Mouse (Mus musculus) heart, postnatal 10 days (tissue): ENCODE measurements around the gene Rap1gap2. TPM values are rescaled to one million over a fixed set of nuclear protein-coding genes. Genes with fewer than 3 reads are reported as not detected.
A peak's percentile ranks its signal among the peaks of the same experiment; 100 is the strongest.

Source experiments
- DNase-seq, 2 experiments: peaks; one replicate each; pipeline ENCODE4 v3.0.0; 2021
- intact Hi-C: fragments of 180-260 bp; cut with DNase I; formaldehyde crosslinking; loops from one replicate; pipeline ENCODE4 v1.15.1; 2025
- total RNA-seq, 2 experiments: library from RNA; stranded (reverse); gene quantifications; 2 replicates each; pipeline ENCODE4 v1.2.3; 2021

Rap1gap2 gene
- total RNA-seq, 2 experiments from 2014 or later, result 62.1 to 64.6 TPM

DNA sequence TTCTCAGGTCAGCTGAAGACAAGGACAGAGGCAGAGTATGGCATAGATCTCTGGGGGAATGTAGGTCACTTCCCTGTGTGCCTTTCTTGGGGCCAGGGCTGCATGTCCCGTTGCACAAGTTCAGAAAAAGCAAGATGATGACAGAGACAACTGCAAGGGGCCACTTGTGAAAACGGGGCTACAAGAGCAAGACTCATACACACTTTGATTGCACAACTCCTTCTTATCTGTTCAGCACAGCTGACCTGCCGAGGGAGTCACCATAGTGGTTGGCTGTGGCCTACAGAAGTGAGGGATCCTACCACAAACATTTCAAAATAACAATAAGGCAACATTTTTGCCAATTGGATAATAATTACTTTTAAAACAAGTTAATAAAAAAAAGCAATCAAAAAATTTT is 33.6 kb downstream of the Rap1gap2 start:
- intact Hi-C loops, result no loop called here
- no peak for DNase-seq

DNA sequence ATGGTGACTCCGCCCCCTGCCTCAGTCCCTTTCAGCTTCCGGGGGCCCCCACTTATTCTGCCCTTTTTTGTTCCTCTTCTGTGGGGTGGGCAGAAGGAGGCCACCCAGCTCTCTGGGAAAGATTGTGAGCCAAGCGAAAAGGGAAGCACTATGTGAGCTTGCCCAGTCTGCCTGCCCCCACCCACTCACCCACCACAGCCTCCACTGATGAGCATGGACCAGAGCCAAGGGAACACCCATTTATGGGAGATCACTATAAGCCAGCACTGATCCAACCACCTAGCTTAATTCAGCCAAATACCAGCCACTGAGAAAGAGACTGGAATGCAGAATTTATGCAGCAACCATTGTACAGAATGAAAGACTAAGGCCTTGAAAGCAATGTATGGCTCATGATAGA is 34.8 kb downstream of the Rap1gap2 start:
- DNase-seq, result no peak
- intact Hi-C loops, result no loop called here

DNA sequence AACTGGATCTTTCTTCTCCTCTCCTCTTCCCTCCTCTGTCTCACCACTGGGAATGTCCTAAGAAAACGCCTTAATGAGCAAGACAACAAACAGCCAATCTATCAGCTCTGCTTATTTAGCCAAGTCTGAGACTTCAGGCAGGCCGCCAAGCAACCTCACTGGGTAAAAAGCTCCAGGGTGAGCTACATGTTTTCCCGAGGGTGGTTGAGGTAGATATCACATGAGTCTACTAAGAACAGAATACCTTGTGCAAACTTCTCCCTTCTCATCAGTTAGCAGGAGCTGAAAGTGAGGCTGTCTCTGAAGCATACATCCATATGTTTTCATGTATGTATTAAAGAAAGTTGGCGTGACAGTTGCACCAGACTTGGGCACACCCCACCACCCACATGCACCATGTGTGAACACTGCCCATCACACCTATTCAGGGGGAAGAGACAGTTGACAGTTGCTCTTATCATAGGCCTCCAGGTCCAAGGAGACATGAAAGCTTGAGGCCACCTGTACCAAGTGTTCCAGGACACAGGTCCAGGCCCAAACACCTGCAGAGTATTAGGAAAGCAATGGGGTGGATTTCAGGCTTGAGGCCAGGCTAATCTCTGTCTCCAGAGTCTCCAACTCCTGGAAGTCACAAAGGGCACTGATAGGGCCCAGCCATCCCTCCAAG is 35.8 kb downstream of the Rap1gap2 start:
- no peak for DNase-seq
- intact Hi-C loops, result no loop called here

DNA sequence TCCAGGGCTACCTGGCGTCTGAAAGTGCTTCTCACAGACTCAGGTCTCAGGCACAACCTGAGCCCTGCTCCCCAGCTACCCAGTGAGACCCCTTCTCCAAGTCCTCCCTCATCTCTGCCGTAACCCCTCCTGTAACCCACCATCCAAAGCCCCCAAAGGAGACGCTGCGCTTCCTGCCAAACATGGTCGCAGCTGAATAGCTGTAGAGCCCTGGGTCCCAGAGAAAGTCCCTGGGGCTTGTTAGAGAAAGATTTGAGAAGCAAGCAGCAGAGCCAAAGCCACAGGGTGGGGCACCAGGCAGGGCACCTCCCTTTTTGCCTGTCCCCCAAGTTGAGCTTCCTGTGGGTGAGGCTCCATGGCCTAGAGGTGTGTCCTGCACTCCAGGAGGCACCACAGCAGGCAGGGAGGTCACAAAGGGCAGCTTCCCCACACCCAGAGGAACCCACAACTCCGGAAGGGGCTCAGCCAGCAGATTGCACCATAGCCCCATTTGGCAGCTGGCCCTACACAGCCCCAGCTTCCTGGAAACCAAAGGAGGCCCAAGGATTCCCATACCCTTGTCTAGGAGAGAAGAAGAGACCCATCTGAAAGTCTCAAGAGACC is 38.2 kb downstream of the Rap1gap2 start:
- peak in 1 of 2 experiments; percentile 24 for DNase-seq
- intact Hi-C loops, result no loop called here

DNA sequence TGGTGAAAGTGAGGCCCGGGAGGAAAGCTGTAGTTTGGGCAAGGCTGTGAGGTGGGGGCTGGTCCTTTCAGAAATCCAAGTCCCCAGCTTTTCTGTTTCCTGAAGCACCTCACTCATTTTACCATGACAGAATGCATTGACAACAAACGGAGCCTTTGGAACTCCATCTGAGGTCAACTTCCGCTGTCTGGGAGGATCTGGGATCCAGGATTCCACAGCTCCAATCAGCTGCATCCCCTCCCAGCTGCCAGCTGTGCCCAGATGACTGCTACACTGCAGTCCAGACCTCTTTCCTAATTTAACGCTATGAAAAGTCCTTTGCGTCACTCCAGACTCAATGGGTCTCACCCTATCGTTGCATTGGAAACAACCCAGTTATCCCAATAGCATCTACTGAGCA is 41.0 kb downstream of the Rap1gap2 start:
- no peak for DNase-seq
- intact Hi-C loops, result no loop called here

DNA sequence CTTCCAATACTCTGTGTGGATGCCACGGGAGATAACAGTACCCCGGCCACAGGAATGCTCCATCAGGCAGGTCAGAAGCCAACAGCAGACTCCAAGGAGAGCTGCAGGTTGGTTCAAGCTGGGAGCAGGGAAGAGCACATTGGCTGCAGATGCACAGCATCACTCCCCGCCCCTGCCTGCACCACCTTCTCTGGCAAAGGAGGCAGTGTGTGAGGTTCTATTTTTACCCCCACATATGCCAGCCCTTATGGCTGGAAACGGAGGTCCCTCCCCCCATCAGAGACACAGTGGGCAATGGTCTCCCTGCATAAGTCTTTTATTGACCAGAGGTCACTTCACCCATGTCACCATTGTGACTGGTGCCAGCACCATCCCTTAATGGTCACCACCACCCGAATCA is 42.3 kb downstream of the Rap1gap2 start:
- intact Hi-C loops, result no loop called here
- no peak for DNase-seq

DNA sequence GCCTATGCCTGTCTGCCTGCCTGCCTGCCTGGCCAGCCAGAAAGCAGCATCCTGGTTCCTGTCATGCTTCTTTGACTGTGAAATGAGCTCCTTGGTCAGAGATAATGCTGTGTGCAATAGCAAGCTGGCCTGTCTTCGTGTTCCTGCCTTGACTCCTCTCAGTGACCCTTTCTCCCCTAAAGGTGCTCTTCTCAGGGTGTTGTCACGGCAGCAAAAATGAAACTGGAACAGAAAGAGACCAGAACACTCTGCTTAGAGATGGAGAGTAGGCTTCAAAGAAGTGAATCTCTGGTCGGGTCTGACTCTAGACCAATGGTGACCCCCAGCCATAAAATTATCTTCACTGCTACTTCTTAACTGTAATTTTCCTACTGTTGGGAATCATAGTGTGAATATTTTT is 42.7 kb downstream of the Rap1gap2 start:
- DNase-seq, result no peak
- intact Hi-C loops, result no loop called here

DNA sequence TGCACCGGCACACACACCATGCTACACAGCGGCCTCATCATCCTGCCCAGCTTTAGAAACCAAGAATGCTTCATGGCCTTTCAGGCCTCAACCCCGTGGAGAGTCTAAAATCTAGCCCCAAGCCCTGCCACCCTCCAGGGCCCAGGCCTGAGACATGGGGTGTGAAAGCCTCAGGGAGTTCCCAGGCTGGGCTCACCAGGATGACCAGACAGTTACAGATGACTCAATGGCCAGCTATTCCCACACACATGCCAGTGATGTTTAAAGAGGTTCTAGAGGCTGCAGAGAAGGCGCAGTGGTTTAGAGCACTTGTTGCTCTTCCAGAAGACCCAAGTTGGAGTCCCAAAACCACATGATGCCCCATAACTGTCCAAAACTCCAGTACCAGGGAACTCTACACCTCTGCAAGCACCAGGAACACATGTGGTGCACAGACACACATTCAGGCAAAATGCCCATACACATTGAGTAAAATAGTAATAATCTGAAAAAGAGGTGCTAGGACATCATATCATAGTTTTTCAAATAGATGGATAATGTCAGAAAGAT is 44.3 kb downstream of the Rap1gap2 start:
- intact Hi-C loops, result no loop called here
- no peak for DNase-seq

DNA sequence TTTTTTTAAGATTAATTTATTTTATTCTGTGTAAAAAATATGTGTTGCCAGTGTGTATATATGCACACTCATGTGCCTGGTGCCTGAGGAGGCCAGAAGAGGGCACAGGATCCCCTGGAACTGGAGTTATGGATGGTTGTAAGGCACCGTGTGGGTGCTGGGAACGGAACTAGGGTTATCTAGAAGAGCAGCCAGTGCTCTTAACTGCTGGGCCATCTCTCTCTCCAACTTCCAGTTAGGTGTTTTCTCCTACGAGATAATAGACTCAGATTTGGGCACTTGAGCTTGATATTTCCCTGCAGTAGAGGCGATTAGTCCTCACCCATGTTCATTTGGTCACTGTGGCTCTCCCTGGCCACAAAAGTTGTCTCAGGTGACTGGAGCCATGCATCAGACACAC is 49.3 kb downstream of the Rap1gap2 start:
- no peak for DNase-seq
- intact Hi-C loops, result no loop called here

DNA sequence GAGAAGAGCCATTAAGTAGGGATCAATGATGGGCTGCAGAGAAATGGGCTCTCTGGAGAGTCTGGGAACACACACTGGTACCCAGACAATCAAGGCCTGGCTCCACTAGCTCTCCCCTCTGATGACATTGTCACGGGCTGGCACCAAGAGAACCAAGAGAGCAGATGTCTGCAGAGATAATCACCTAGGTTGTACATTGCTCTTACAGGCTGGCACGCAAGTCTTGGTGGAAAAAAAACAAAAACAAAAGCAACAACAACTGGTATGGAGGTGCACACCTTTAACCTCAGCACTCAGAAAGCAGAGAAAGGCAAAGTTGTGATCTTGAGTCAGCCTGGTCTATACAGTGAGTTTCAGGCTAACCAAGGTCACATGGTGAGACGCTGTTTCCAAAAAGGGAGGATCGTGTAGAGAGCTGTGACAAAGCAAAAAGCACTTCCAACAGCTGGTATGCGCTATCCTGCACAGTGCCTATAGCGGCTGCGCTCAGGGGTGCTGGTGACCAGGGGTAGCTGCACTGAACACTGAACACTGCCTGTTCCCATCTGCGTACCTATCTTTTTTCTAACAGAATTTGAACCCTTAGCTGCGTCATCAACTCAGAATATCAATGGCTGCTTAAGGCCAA is 50.0 kb downstream of the Rap1gap2 start:
- DNase-seq, result no peak
- intact Hi-C loops, result no loop called here

DNA sequence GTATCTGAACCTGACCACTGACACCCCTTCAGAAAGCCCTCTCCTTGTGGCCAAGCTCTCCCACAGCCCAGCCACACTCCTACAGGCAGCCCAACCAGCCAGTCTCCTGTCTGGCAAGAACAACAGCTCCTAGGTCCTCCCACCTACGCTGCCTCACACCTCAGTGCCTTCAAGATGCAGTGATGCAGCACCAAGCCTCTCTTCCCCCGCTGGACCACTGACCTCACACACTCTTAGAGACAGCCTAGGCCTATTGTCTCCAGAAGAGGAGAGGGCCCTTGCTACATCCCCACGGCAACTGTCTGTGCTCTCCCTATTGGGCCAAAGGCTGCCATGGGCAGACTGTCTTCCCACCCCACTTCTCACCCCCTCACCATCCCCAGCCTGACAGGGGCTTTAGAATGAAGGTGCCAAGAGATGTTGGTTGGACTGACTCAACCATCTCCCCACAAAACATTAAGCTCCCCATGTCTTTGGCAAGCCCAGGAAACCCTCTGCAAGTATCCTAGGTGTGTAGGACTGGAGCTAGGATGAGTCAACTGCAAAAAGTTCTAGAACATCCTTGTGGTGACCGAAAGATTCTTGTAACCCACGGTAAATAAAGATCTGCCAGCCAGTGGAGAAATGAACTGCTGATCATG is 50.8 kb downstream of the Rap1gap2 start:
- DNase-seq, result no peak
- intact Hi-C loops, result no loop called here

DNA sequence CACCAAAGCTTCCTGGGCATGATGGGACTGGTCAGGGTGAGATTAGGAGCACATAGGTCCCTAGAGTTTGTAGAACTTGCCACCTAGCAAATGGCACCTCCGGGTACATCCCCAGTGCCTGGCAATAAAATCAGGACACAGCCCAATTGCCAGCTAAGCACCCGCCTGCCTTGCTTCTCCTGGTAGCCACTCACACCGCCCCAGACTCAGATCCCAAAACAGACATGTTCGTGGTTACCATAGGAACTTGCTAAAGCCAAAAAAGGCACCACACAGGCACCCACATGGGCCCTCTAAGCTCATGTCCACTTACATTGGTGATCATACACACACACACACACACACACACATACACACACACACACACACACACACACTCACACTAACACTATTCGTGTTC is 51.8 kb downstream of the Rap1gap2 start:
- intact Hi-C loops, result no loop called here
- DNase-seq, result no peak

DNA sequence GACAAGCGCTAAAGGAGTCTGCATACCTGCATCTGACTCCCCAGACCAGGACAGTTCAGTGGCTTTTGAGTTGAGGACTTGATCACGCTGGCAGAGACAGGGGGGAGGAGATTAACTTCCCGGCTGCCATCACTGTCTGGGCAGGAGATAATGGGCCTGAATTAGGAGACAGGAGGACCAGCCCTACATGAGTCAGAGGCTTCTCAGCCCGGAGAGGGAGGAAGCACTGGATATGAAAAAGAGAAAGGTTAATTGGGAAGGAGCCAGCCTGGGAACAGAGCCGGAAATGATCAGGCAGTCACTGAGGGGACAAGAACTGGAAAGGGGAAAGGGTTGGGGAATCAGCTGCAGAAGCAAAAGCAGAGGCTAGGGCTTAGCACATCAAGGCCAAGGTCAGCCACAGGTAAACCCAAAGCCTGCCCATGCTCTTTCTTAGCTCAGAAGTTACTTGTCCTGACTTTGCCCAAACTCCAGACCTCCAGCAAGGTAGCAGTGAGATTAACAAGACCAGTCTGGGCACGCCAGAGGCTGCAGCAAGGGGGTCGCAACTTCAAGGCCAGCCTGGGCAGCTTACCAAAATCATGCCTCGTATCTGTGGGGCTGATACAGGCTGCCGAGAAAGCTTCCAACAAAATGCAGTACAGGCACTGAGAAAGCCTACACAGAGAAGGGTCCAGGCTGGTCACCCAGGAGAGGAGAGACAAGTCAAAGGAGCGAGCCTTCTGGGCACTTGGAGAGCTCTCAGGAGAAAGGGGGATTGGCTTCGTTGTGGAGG is 53.1 kb downstream of the Rap1gap2 start:
- intact Hi-C loops, result no loop called here
- peak; percentile 49 to 60 for DNase-seq

DNA sequence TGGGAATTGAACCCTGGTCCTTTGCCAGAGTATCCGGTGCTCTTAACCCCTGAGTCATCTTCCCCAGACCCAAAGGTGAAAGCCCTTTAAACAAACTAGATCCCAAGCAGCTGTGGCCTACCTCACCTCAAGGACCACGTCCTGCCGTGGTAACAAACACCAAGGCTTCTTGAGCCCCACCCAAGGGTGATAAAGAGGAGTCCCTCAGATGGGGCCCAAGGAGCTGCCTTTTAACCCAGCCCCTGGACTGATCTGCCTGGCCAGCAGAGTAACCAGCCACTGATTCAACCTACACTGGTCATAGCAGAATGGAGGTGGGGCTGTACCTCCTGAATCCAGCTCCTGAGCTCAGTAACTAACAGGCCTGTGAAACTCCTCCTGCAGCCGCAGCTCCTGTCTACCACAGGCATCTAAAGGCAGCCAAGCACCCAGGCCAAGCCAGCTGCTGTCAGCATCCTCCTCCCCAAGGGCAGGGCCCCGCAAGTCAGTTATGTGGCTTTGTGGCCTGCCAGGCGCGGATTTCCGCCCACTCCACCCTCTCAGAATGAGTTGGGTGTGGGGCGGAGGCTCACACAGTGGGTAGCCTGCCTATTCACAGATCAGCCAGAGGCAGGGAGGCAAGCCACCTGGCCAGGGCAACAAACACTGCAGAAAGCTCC is 54.9 kb downstream of the Rap1gap2 start:
- intact Hi-C loops, result no loop called here
- peak; percentile 32 to 36 for DNase-seq

DNA sequence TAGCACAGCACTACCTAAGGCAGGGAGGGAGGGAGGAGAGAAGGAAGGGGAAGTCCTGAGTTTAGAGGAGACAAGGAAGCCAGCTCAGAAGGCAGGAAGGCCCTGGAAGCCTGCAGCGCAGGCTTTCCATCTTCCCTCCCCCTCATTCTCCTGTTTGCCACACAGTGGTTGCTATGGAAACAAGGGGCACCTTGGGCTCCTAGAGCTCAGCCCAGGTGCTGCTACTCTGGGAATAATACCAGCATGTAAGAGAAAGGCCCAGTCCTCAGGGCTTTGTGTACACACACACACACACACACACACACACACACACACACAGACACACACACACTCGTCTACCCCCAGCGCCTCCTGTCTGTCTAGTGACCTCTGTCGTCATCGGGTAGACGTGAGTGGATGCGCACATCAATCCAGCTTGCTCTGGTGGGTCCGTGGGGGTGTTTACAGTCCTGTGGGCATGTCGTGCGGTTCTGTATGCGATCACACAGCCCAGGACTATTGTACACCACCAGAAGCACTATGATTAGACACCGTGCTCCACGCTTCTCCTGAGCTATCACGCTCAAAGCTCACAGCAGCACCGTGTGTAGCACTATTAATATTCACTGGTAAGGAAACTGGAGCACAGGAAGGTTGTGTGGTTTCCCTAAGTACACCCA is 55.9 kb downstream of the Rap1gap2 start:
- DNase-seq, result no peak
- intact Hi-C loops, result no loop called here

DNA sequence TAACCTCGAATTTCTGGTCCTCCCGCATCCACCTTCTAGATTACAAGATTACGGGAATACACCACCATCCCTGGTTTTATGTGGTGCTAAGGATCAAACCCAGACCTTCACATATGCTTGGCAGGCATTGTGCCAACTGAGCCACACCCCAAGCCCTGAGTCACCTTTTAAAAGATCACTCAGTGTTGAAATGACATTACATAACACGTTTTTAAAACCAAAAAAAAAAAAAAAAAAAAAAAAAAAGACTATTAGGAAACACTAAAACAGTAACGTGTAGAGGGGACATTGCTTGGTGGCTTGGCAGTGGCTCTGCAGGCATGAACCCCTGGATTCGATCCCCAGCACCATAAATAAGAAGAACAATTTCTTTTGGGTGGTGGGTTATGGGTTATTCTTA is 59.1 kb downstream of the Rap1gap2 start:
- intact Hi-C loops, result no loop called here
- no peak for DNase-seq

DNA sequence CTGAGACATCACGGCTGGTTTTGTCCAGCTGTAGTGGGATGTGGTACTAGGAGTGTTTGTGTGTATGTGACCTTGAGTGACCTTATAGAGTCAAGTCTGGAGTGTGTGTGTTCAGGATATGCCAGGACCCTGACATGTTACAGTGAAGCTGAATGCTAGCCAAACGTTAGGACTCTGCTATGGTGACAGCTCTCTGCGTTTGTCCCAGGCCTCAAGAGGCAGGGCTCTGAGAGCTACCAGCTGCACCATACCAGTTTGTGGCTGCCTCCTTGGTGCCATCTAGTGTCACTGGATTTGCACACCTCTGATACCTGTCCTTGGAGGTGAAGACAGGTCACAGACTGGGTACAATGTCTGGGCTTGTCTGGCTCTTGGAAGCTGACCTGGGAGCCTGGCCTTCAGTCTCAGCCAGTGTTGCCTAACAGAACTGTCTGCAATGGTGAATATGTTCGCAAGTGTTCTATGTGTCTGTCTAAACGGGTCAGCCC is 60.1 kb downstream of the Rap1gap2 start:
- intact Hi-C loops, result no loop called here
- DNase-seq, result peak; percentile 41 to 45

DNA sequence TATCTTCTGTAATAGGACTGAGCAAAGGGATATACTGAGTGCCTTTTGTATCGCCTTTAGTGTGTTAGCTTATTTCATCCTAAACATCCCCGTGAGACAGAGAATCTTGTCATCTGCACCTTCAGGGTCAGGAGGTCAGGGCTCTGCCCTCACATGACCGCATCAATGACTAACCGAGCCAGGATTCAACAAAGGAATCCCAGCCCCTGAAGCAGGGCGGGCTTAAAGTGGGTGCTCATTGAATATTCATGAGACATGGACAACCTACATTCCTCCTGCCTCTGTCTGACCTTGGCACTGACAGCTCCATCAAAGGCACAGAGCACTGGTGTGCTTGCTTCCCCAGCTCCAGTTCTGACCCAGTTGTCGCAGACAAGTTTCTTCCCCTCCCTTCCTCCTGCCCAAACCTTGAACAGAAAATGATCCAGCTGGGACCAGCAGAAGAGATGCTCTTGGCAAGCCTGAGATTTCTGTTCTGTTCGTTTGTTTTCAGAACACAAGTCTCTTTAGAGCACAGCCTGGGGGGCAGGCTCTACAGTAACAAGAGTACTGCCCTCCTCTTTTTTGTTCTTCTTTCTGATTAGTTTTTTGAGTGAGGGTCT is 61.8 kb downstream of the Rap1gap2 start:
- intact Hi-C loops, result no loop called here
- no peak for DNase-seq
